Mouse (Mus musculus): ENCODE data around the gene Olfr691. TPM values are rescaled to one million over a fixed set of nuclear protein-coding genes. Genes with fewer than 3 reads are reported as not detected.
"Not testable (repeated sequence)": the region's sequence is repeated elsewhere in the genome, so short reads cannot be mapped to it uniquely, and the experiment has no call there.

Olfr691 gene
- polyA plus RNA-seq, 1 experiment: not detected

GRCm38 (mm10) chr7:105367268-105367667 lies 25.2 kb upstream of the Olfr691 start:
- Histone ChIP-seq H3K27me3 (ENCODE audit: control insufficient read depth) (no peaks in the 10 kb centered on the region), H3K4me1 (ENCODE audit: control insufficient read depth) (no peaks in the 10 kb centered on the region), H3K4me3 (replicated peaks) (no peak overlapping the region), H3K36me3 (ENCODE audit: control insufficient read depth) (no peaks in the 10 kb centered on the region), H3K9me3 (ENCODE audit: control insufficient read depth, low read length) (no peaks in the 10 kb centered on the region)
- TF ChIP-seq GATA1 (IDR thresholded peaks at IDR 0.05; ENCODE audit: low read length) (no peak), TAL1 (IDR thresholded peaks at IDR 0.05; ENCODE audit: low read length) (no peak)

- H3K27me3 ChIP-seq (ENCODE audit: control insufficient read depth): no peaks in the 10 kb centered on the region
- no peaks in the 10 kb centered on the region for H3K36me3 ChIP-seq (ENCODE audit: control insufficient read depth)
- H3K4me1 ChIP-seq (ENCODE audit: control insufficient read depth): no peaks in the 10 kb centered on the region
- H3K4me3 ChIP-seq (replicated peaks): no peak overlapping the region
- no peaks in the 10 kb centered on the region for H3K9me3 ChIP-seq (ENCODE audit: control insufficient read depth, low read length)
- TF ChIP-seq TAL1 (IDR thresholded peaks at IDR 0.05; ENCODE audit: low read length): no peak
- no peak for TF ChIP-seq GATA1 (IDR thresholded peaks at IDR 0.05; ENCODE audit: low read length)
Measured at GRCm38 (mm10) chr7:105361713-105362112, 19.6 kb upstream of the Olfr691 start.

GRCm38 (mm10) chr7:105356487-105356886 lies 14.4 kb upstream of the Olfr691 start:
- H3K36me3 ChIP-seq (ENCODE audit: control insufficient read depth): not testable (repeated sequence)

GRCm38 (mm10) chr7:105356064-105356463 lies 14.0 kb upstream of the Olfr691 start:
- H3K27me3 ChIP-seq (ENCODE audit: control insufficient read depth); H3K36me3 ChIP-seq (ENCODE audit: control insufficient read depth); H3K9me3 ChIP-seq (ENCODE audit: control insufficient read depth, low read length); H3K4me3 ChIP-seq (replicated peaks); H3K4me1 ChIP-seq (ENCODE audit: control insufficient read depth): not testable (repeated sequence)

More at GRCm38 (mm10) chr7:105356487-105356886, 14.4 kb upstream of the Olfr691 start:
- H3K4me3 ChIP-seq (replicated peaks); H3K4me1 ChIP-seq (ENCODE audit: control insufficient read depth); H3K27me3 ChIP-seq (ENCODE audit: control insufficient read depth); H3K9me3 ChIP-seq (ENCODE audit: control insufficient read depth, low read length): not testable (repeated sequence)

- no peaks in the 10 kb centered on the region for H3K4me1 ChIP-seq (ENCODE audit: control insufficient read depth)
- no peaks in the 10 kb centered on the region for H3K36me3 ChIP-seq (ENCODE audit: control insufficient read depth)
- TF ChIP-seq GATA1 (IDR thresholded peaks at IDR 0.05; ENCODE audit: low read length) (no peak), TAL1 (IDR thresholded peaks at IDR 0.05; ENCODE audit: low read length) (no peak)
- H3K27me3 ChIP-seq (ENCODE audit: control insufficient read depth): no peaks in the 10 kb centered on the region
- no peaks in the 10 kb centered on the region for H3K9me3 ChIP-seq (ENCODE audit: control insufficient read depth, low read length)
- no peak overlapping the region for H3K4me3 ChIP-seq (replicated peaks)
Measured at GRCm38 (mm10) chr7:105342752-105343151, 682 bp upstream of the Olfr691 start.

- H3K4me3 ChIP-seq (replicated peaks): no peak within 1 kb of the TSS
Measured at GRCm38 (mm10) chr7:105334004-105334403, 8.1 kb downstream of the Olfr691 start, which contains the start of gene Olfr690. TSS of gene Olfr690 (minus strand) at chr7:105334104.

GRCm38 (mm10) chr7:105325302-105325701 lies 16.8 kb downstream of the Olfr691 start:
- Histone ChIP-seq H3K36me3 (ENCODE audit: control insufficient read depth) (no peaks in the 10 kb centered on the region), H3K4me3 (replicated peaks) (no peak overlapping the region), H3K4me1 (ENCODE audit: control insufficient read depth) (no peaks in the 10 kb centered on the region), H3K9me3 (ENCODE audit: control insufficient read depth, low read length) (no peaks in the 10 kb centered on the region), H3K27me3 (ENCODE audit: control insufficient read depth) (no peaks in the 10 kb centered on the region)
- TF ChIP-seq TAL1 (IDR thresholded peaks at IDR 0.05; ENCODE audit: low read length): no peak
- no peak for TF ChIP-seq GATA1 (IDR thresholded peaks at IDR 0.05; ENCODE audit: low read length)

More at GRCm38 (mm10) chr7:105334004-105334403, 8.1 kb downstream of the Olfr691 start, which contains the start of gene Olfr690:
- no peaks in the 10 kb centered on the region for H3K27me3 ChIP-seq (ENCODE audit: control insufficient read depth)
- H3K4me1 ChIP-seq (ENCODE audit: control insufficient read depth): no peaks in the 10 kb centered on the region
- H3K9me3 ChIP-seq (ENCODE audit: control insufficient read depth, low read length): peaks cover 4% of the 10 kb centered on the region; the same call in 1 of the 2 replicates
- no peaks in the 10 kb centered on the region for H3K36me3 ChIP-seq (ENCODE audit: control insufficient read depth)
- TF ChIP-seq GATA1 (IDR thresholded peaks at IDR 0.05; ENCODE audit: low read length): no peak
- TF ChIP-seq TAL1 (IDR thresholded peaks at IDR 0.05; ENCODE audit: low read length): no peak

- Histone ChIP-seq H3K9me3 (ENCODE audit: control insufficient read depth, low read length) (no peaks in the 10 kb centered on the region), H3K4me1 (ENCODE audit: control insufficient read depth) (no peaks in the 10 kb centered on the region), H3K27me3 (ENCODE audit: control insufficient read depth) (no peaks in the 10 kb centered on the region), H3K36me3 (ENCODE audit: control insufficient read depth) (no peaks in the 10 kb centered on the region), H3K4me3 (replicated peaks) (no peak within 1 kb of the TSS)
- TF ChIP-seq TAL1 (IDR thresholded peaks at IDR 0.05; ENCODE audit: low read length): no peak
- no peak for TF ChIP-seq GATA1 (IDR thresholded peaks at IDR 0.05; ENCODE audit: low read length)
Measured at GRCm38 (mm10) chr7:105310865-105311264, 31.2 kb downstream of the Olfr691 start, which contains the start of gene Olfr689. TSS of gene Olfr689 (plus strand) at chr7:105311165.

- no peaks in the 10 kb centered on the region for H3K36me3 ChIP-seq (ENCODE audit: control insufficient read depth)
- H3K4me3 ChIP-seq (replicated peaks): no peak overlapping the region
- H3K9me3 ChIP-seq (ENCODE audit: control insufficient read depth, low read length): no peaks in the 10 kb centered on the region
- H3K4me1 ChIP-seq (ENCODE audit: control insufficient read depth): no peaks in the 10 kb centered on the region
- H3K27me3 ChIP-seq (ENCODE audit: control insufficient read depth): no peaks in the 10 kb centered on the region
- TF ChIP-seq TAL1 (IDR thresholded peaks at IDR 0.05; ENCODE audit: low read length) (no peak), GATA1 (IDR thresholded peaks at IDR 0.05; ENCODE audit: low read length) (no peak)
Measured at GRCm38 (mm10) chr7:105290051-105290450, 52.0 kb downstream of the Olfr691 start.

GRCm38 (mm10) chr7:105287795-105288194 lies 54.3 kb downstream of the Olfr691 start, which contains the start of gene Olfr688:
TSS of gene Olfr688 (plus strand) at chr7:105288095.
- no peaks in the 10 kb centered on the region for H3K36me3 ChIP-seq (ENCODE audit: control insufficient read depth)

More at GRCm38 (mm10) chr7:105287795-105288194, 54.3 kb downstream of the Olfr691 start, which contains the start of gene Olfr688:
- Histone ChIP-seq H3K27me3 (ENCODE audit: control insufficient read depth) (no peaks in the 10 kb centered on the region), H3K4me3 (replicated peaks) (no peak within 1 kb of the TSS), H3K9me3 (ENCODE audit: control insufficient read depth, low read length) (no peaks in the 10 kb centered on the region), H3K4me1 (ENCODE audit: control insufficient read depth) (no peaks in the 10 kb centered on the region)
- TF ChIP-seq TAL1 (IDR thresholded peaks at IDR 0.05; ENCODE audit: low read length): no peak
- no peak for TF ChIP-seq GATA1 (IDR thresholded peaks at IDR 0.05; ENCODE audit: low read length)

Other genes with a start within 250 kb of the Olfr691 start
- not detected in 2 replicates for gene Olfr680-ps1, start 249.5 kb downstream of the Olfr691 start, polyA plus RNA-seq (2012)
- not detected in 2 replicates for gene Olfr681, start 225.4 kb downstream of the Olfr691 start, polyA plus RNA-seq (2012)
- not detected in 2 replicates for gene Olfr683, start 195.3 kb downstream of the Olfr691 start, polyA plus RNA-seq (2012)
- not detected in 2 replicates for gene Olfr684, start 178.6 kb downstream of the Olfr691 start, polyA plus RNA-seq (2012)
- not detected in 2 replicates for gene Olfr685, start 156.3 kb downstream of the Olfr691 start, polyA plus RNA-seq (2012)
- not detected in 2 replicates for gene Olfr686, start 134.8 kb downstream of the Olfr691 start, polyA plus RNA-seq (2012)
- gene Olfr688, start 54.2 kb downstream of the Olfr691 start, polyA plus RNA-seq (2012): not detected in 2 replicates
- gene Olfr689, start 31.1 kb downstream of the Olfr691 start, polyA plus RNA-seq (2012): not detected in 2 replicates
- gene Olfr690, start 8.2 kb downstream of the Olfr691 start, polyA plus RNA-seq (2012): not detected in 2 replicates
- gene Olfr692, start 26.0 kb upstream of the Olfr691 start, polyA plus RNA-seq (2012): not detected in 2 replicates
- not detected in 2 replicates for gene Gm5901, start 32.8 kb upstream of the Olfr691 start, polyA plus RNA-seq (2012)
- gene Fam160a2, start 57.8 kb upstream of the Olfr691 start, polyA plus RNA-seq (2012): 3.4 and 4.0 TPM in 2 replicates
- not detected in 2 replicates for gene Cnga4, start 62.3 kb upstream of the Olfr691 start, polyA plus RNA-seq (2012)
- not detected in 2 replicates for gene Cckbr, start 83.5 kb upstream of the Olfr691 start, polyA plus RNA-seq (2012)
- gene Cavin3, start 140.0 kb upstream of the Olfr691 start, polyA plus RNA-seq (2012): 0.07 TPM in 1 of 2 replicates, not detected in the other
- 2.2 and 2.8 TPM in 2 replicates for gene Smpd1, start 212.1 kb upstream of the Olfr691 start, polyA plus RNA-seq (2012)
- gene Apbb1, start 239.4 kb upstream of the Olfr691 start, polyA plus RNA-seq (2012): 0.01 and 0.19 TPM in 2 replicates

All from erythroblast, embryonic 14.5 days (primary cell).